Mouse (Mus musculus): ENCODE measurements around the gene Sema6b. TPM values are rescaled to one million over a fixed set of nuclear protein-coding genes. Genes with fewer than 3 reads are reported as not detected.

The Sema6b gene
- polyA plus RNA-seq, 1 experiment, result not detected

GRCm38 (mm10) chr17:56103465-56104285, 36.5 kb downstream of the Sema6b start:
- Histone ChIP-seq H3K4me1 (ENCODE audit: control insufficient read depth, insufficient read depth, low read length) (no peaks in the 10 kb centered on the region), H3K4me3 (ENCODE audit: insufficient read depth, low read depth, low read length) (no peak overlapping the region), H3K27ac (ENCODE audit: insufficient read depth, low read depth, low read length) (no peak overlapping the region)
- 94% methylated on average over 8 of the region's 8 CpGs for WGBS
- TF ChIP-seq POLR2A (IDR thresholded peaks at IDR 0.05; ENCODE audit: insufficient read depth, low read depth, low read length), result no peak
- no peak for TF ChIP-seq CTCF (IDR thresholded peaks at IDR 0.05; ENCODE audit: insufficient read depth, low read depth, low read length)

- 92% methylated on average over 9 of the region's 9 CpGs for WGBS
- H3K27ac ChIP-seq (ENCODE audit: insufficient read depth, low read depth, low read length), result no peak overlapping the region
- no peaks in the 10 kb centered on the region for H3K4me1 ChIP-seq (ENCODE audit: control insufficient read depth, insufficient read depth, low read length)
- TF ChIP-seq POLR2A (IDR thresholded peaks at IDR 0.05; ENCODE audit: insufficient read depth, low read depth, low read length) (no peak), CTCF (IDR thresholded peaks at IDR 0.05; ENCODE audit: insufficient read depth, low read depth, low read length) (no peak)
- H3K4me3 ChIP-seq (ENCODE audit: insufficient read depth, low read depth, low read length), result no peak overlapping the region
These were observed 37.2 kb downstream of the Sema6b start for GRCm38 (mm10) chr17:56102927-56103326.

- 93% methylated on average over 5 of the region's 5 CpGs for WGBS
- H3K4me3 ChIP-seq (ENCODE audit: insufficient read depth, low read depth, low read length), result no peak overlapping the region
- no peak overlapping the region for H3K27ac ChIP-seq (ENCODE audit: insufficient read depth, low read depth, low read length)
- H3K4me1 ChIP-seq (ENCODE audit: control insufficient read depth, insufficient read depth, low read length), result no peaks in the 10 kb centered on the region
- TF ChIP-seq POLR2A (IDR thresholded peaks at IDR 0.05; ENCODE audit: insufficient read depth, low read depth, low read length) (no peak), CTCF (IDR thresholded peaks at IDR 0.05; ENCODE audit: insufficient read depth, low read depth, low read length) (no peak)
These were observed 38.0 kb downstream of the Sema6b start for GRCm38 (mm10) chr17:56102158-56102557.

- TF ChIP-seq POLR2A (IDR thresholded peaks at IDR 0.05; ENCODE audit: insufficient read depth, low read depth, low read length), result no peak
- TF ChIP-seq CTCF (IDR thresholded peaks at IDR 0.05; ENCODE audit: insufficient read depth, low read depth, low read length), result no peak
- no peak overlapping the region for H3K27ac ChIP-seq (ENCODE audit: insufficient read depth, low read depth, low read length)
- no peaks in the 10 kb centered on the region for H3K4me1 ChIP-seq (ENCODE audit: control insufficient read depth, insufficient read depth, low read length)
- WGBS, result 86% methylated on average over 3 of the region's 3 CpGs
- H3K4me3 ChIP-seq (ENCODE audit: insufficient read depth, low read depth, low read length), result no peak overlapping the region
These were observed 39.3 kb downstream of the Sema6b start for GRCm38 (mm10) chr17:56100811-56101210.

GRCm38 (mm10) chr17:56098711-56099572, 41.2 kb downstream of the Sema6b start:
- no peak overlapping the region for H3K27ac ChIP-seq (ENCODE audit: insufficient read depth, low read depth, low read length)
- 85% methylated on average over 15 of the region's 15 CpGs for WGBS
- H3K4me3 ChIP-seq (ENCODE audit: insufficient read depth, low read depth, low read length), result no peak overlapping the region
- TF ChIP-seq CTCF (IDR thresholded peaks at IDR 0.05; ENCODE audit: insufficient read depth, low read depth, low read length) (no peak), POLR2A (IDR thresholded peaks at IDR 0.05; ENCODE audit: insufficient read depth, low read depth, low read length) (no peak)
- no peaks in the 10 kb centered on the region for H3K4me1 ChIP-seq (ENCODE audit: control insufficient read depth, insufficient read depth, low read length)

- H3K4me3 ChIP-seq (ENCODE audit: insufficient read depth, low read depth, low read length), result no peak overlapping the region
- WGBS, result 88% methylated on average over 8 of the region's 8 CpGs
- no peak overlapping the region for H3K27ac ChIP-seq (ENCODE audit: insufficient read depth, low read depth, low read length)
- TF ChIP-seq CTCF (IDR thresholded peaks at IDR 0.05; ENCODE audit: insufficient read depth, low read depth, low read length) (no peak), POLR2A (IDR thresholded peaks at IDR 0.05; ENCODE audit: insufficient read depth, low read depth, low read length) (no peak)
- H3K4me1 ChIP-seq (ENCODE audit: control insufficient read depth, insufficient read depth, low read length), result no peaks in the 10 kb centered on the region
These were observed 42.0 kb downstream of the Sema6b start for GRCm38 (mm10) chr17:56098180-56098579.

- H3K4me3 ChIP-seq (ENCODE audit: insufficient read depth, low read depth, low read length), result no peak overlapping the region
- WGBS, result 91% methylated on average over 12 of the region's 12 CpGs
- TF ChIP-seq POLR2A (IDR thresholded peaks at IDR 0.05; ENCODE audit: insufficient read depth, low read depth, low read length) (no peak), CTCF (IDR thresholded peaks at IDR 0.05; ENCODE audit: insufficient read depth, low read depth, low read length) (no peak)
- no peaks in the 10 kb centered on the region for H3K4me1 ChIP-seq (ENCODE audit: control insufficient read depth, insufficient read depth, low read length)
- H3K27ac ChIP-seq (ENCODE audit: insufficient read depth, low read depth, low read length), result no peak overlapping the region
These were observed 43.3 kb downstream of the Sema6b start for GRCm38 (mm10) chr17:56096883-56097282.

- no peak for TF ChIP-seq CTCF (IDR thresholded peaks at IDR 0.05; ENCODE audit: insufficient read depth, low read depth, low read length)
- TF ChIP-seq POLR2A (IDR thresholded peaks at IDR 0.05; ENCODE audit: insufficient read depth, low read depth, low read length), result no peak
- H3K4me3 ChIP-seq (ENCODE audit: insufficient read depth, low read depth, low read length), result no peak overlapping the region
- H3K4me1 ChIP-seq (ENCODE audit: control insufficient read depth, insufficient read depth, low read length), result no peaks in the 10 kb centered on the region
- 94% methylated on average over 1 of the region's 1 CpGs for WGBS
- no peak overlapping the region for H3K27ac ChIP-seq (ENCODE audit: insufficient read depth, low read depth, low read length)
These were observed 47.3 kb downstream of the Sema6b start for GRCm38 (mm10) chr17:56092794-56093193.

GRCm38 (mm10) chr17:56092312-56092711, 47.8 kb downstream of the Sema6b start:
- Histone ChIP-seq H3K4me3 (ENCODE audit: insufficient read depth, low read depth, low read length) (no peak overlapping the region), H3K4me1 (ENCODE audit: control insufficient read depth, insufficient read depth, low read length) (no peaks in the 10 kb centered on the region), H3K27ac (ENCODE audit: insufficient read depth, low read depth, low read length) (no peak overlapping the region)
- 84% methylated on average over 1 of the region's 1 CpGs for WGBS
- TF ChIP-seq CTCF (IDR thresholded peaks at IDR 0.05; ENCODE audit: insufficient read depth, low read depth, low read length), result no peak
- TF ChIP-seq POLR2A (IDR thresholded peaks at IDR 0.05; ENCODE audit: insufficient read depth, low read depth, low read length), result no peak

All from olfactory bulb, adult 2 months (tissue).